Mouse (Mus musculus) brain, embryonic 14.5 days (tissue): ENCODE measurements at regions not wholly inside any gene's neighbourhood (a gene's known extent, or its start where the extent isn't known, plus 50 kb on each side); places are given as distances from the start of the nearest gene placed in this dataset.

ENCODE experiments used
- DNase-seq: peaks from one replicate; pipeline ENCODE4 v3.0.0-alpha.2; 2011; ENCODE audit warnings: low read depth
- CTCF ChIP-seq: fragments of 200-500 bp; IDR thresholded peaks from 2 replicates; pipeline ENCODE4 v1.5.1; 2012; ENCODE audit warnings: inconsistent platforms, mild to moderate bottlenecking, moderate library complexity, borderline replicate concordance; ENCODE audit not compliant: insufficient read depth, insufficient read length; ENCODE audit errors: extremely low read depth
- POLR2A ChIP-seq: fragments of 200-500 bp; IDR thresholded peaks from 2 replicates; pipeline ENCODE4 v1.6.1; 2012; ENCODE audit warnings: mild to moderate bottlenecking, inconsistent platforms, borderline replicate concordance; ENCODE audit not compliant: poor library complexity, insufficient read depth, insufficient read length, severe bottlenecking; ENCODE audit errors: extremely low read depth

DNA sequence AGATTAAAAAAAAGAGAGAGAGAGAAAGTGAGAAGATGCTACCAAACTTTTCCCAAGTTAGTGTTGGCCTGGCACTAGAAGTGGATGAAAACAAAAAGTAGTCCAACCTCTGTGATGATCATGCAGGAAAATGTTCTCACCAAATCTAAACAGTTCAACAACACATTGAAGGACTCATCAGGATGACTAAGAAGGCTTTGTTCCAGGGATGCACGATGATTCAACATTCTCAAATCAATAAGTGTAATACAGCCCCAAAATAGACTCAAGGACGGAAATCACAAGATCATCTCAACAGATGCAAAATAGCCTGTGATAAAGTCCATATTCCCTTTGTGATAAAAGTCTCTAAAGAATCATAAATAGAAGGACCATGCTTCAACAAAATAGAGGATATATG is 106.3 kb downstream of the Cysltr2 start:
- TF ChIP-seq POLR2A (no peak), CTCF (no peak)
- no peak for DNase-seq

DNA sequence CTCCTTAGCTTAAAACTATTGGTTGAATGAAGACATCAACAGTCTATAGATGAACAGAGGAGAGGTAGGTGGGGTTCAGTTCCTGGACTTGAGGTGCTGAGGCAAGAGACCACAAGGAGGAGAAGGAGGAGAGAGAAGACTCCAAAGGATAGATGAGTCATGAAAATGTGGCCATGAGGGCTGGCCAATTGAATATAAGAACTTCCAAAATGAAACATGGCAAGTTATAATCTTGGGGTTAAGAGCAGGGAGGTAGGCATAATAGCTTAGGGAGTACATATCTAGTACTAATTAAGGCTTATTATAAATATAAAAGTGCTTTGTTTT is 109.9 kb downstream of the Cysltr2 start:
- TF ChIP-seq CTCF (no peak), POLR2A (no peak)
- no peak for DNase-seq

DNA sequence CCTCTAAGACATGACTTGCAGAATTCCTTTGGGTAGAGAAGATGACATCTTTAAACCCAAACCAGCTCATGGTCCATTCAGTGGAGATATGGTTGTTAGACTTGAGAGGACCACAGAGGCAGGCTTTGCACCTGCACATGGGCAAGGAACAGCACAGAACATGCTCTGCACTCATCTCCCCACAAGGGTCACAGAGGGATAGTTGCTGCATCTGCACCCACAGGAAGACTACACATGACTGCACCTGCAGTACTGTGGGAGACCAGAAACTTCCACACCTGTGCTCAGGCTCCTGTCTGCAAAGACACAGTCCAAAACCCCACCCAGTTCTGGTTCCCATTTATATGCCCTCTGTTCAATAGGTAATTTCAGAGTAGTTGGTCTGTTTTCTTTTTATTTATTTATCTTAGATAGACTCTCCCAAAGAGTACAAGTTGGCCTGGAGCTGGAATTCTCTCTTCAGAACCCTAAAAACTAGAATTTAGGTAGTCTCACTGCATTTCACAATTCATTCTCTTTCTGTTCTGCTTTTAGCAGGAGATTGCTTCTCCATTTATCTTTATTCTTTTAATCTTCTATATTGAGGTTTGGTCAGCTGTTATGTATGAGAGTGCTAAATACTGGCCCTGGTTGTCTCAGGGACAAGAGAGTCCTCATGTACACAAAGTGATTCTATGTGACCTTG is 110.4 kb downstream of the Cysltr2 start:
- no peak for TF ChIP-seq CTCF
- no peak for TF ChIP-seq POLR2A
- no peak for DNase-seq

DNA sequence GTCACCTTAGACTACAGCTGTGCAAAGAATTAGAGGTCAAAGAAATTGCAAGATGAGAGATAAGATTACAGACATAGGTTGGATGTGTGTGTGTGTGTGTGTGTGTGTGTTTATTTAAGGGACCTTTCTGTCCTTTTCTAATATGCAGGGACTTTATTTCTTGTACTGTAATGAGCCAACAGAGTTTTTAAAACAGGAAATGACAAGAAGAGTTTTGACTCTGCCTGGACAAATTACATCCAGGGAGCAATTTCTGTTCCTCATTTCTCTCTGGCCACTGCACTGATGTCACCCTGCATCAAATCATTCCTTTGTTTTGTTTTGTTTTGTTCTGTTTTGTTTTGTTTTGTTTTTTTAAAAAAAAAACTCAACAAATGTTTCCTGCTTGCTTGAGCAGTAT is 115.3 kb downstream of the Cysltr2 start:
- DNase-seq: no peak
- TF ChIP-seq POLR2A: no peak
- no peak for TF ChIP-seq CTCF

DNA sequence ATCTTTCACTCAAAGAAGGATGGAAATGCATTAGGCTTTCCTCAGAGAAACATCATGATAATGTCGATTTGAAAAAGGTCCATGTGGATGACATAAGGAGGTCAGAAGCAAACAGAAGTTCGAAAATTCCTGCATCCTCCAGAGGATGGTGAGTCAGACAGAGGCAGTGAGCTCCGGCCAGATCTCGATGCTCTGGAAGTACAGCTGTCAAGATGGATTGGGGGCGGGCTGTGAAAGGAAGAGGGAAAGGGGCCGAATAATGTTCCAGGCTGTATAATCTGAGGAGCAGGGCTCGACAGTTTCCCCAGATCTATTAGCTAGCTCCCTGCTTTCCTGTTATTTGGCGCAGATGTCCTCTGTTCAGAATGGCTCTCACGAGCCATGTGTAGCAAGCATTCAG is 116.6 kb downstream of the Cysltr2 start:
- DNase-seq: no peak
- TF ChIP-seq POLR2A (no peak), CTCF (no peak)

DNA sequence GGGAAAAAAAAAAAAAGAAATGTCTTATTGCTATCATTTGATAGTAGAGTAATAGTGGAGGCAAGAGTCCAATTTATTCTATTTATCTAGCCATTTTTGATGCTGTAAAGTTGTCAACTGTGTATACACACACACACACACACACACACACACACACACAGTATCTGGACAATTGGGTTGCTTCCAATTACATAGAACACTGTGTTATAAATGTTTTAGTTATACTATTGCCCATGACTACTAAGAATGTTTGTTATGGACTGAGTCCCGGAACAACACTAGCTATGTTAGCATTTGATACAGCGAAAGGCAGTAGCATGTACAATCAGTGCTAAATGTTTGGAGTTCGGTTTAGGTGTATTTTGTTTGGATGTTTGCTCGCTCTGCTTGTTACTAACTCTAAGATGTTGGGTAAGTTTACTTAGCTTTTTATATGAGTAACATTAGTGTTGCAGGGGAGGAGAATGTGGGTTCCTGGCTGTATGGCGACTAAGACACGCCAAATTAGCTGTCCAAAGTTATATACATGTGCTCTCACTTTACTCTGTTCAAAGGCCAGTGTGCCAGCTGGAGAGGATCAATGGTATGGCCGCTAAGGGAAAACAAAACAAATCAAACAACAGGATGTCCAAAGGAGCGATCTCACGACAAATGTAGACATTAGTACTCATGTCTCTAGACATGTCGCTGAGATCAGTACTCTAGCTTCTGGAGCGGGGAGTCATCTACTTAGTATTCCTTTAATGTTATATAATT is 147.6 kb downstream of the Cysltr2 start:
- TF ChIP-seq POLR2A (no peak), CTCF (no peak)
- DNase-seq: no peak

DNA sequence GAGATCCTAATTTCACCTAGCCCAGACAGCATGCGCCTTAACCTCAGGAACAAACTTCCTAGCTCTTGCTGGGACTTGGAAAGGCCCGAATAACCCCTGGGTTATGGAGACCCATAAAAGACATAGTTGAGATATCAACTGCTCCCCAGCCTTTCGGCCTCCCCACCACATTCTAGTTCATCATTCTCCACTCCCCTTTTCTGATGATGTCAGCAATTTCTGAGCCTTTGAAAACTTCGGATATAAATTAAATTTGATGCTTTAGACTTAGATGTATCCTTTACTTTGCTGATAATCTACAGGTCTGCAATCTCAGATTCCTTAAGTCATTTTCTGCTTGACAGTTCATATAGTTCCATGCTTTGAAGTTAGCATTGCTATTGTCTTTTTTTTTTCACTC is 149.3 kb downstream of the Cysltr2 start:
- DNase-seq: no peak
- no peak for TF ChIP-seq POLR2A
- TF ChIP-seq CTCF: no peak

DNA sequence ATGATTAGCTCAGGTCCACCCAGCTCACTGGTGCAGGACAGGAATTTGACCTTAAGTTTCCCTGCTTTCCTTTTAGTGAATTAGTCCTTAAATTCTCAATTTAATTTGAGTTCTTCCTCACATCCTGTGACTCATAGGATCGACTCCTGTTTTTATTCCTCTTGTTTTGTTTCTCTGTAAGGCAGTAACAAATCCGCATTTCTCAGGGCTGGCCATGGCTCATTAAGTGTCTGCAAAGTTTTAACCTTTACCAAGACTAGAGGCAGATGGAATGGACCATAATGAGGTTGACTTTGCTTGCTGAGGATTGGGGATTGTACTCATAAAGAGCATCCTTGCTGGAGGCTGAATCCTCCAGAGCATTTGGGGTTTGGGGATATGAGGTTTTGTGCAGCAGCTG is 156.6 kb downstream of the Cysltr2 start:
- no peak for DNase-seq
- no peak for TF ChIP-seq CTCF

DNA sequence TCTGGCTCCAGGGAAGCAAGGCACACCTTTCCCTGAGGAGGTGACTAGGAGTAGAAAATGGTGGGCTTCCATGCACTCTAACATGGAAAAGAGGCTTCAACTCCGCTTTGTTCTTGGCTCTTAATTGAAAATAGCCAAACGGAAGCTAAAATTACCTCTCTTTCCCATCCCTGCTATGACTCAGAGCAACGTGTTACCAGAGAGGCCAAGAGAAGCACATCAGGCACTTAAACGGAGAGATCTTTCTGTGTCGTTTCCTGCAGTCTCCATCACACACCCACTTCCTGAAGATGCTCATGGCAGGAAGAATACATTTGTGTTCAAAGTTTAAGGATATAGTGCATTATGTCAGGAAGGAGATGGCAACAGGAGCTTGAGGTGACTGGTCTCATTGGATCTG is 159.3 kb downstream of the Cysltr2 start:
- no peak for DNase-seq
- no peak for TF ChIP-seq CTCF
- TF ChIP-seq POLR2A: no peak

DNA sequence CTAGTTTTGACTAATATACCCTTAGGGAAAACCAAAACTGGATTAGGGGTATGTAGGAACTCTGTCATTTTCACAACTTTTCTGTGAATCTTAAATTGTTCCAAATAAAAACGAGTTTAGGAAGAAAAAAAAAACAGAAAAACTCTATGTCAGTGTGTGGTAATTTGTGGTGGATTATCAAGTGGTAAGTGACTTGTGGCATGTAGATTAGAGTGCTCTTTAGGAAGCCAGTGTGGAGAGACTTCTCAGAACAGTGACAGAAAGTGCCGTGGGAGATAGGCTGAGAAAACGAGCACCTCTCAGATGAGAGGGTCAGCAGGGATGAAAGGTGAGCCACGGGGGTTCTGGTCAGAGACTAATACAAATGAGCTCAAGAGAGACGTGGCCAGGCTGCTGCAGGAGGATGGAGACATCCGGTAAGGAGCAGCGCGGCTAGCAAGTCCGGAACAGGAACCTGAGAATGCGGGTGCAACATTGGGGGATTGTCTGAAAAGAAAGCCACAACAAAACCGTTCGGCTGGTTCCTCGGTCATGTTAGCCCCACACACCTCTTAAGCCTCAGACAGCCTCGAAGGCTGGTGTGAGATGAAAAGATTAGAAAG is 161.3 kb downstream of the Cysltr2 start:
- TF ChIP-seq CTCF: no peak
- DNase-seq: no peak

DNA sequence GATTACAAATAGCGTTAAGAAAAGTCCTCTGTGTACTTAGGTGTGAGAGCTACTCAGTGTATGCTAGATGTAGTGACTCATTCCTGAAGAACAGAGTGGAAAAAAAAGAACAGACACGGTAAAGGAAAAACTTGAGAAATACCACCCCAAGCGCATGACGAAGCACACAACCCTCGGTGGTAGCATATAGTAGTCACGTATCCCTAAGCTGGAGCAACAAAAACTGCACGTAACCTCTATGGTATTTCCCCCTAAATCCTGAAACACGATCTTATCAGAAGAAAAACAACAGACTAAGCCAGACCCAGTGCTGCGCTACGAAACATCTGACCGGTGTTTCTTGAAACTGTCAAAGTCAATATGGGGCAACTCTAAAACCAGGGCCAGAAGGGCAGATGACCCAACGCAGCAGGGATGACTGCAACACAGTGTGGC is 162.0 kb downstream of the Cysltr2 start:
- no peak for DNase-seq
- TF ChIP-seq POLR2A: no peak
- TF ChIP-seq CTCF: no peak

DNA sequence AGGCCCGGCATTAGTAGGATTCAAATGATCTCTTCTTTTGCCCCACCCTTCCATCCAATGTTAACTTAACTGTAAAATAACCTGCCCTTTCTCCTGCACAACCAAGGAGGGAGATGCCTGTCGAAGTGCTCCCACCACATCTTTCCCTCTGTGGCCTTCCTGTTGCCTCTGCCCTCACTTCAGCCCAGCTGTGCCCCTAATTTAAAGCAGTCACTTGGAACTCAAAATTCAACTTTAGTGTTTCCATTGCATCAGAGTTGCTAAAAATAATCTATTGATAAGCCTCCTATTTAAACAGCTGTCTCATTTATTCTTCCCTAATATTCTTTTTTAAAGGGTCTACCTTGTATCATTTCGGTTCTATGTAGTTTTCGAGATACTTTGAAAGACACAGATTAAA is 163.1 kb downstream of the Cysltr2 start:
- TF ChIP-seq CTCF (no peak), POLR2A (no peak)
- DNase-seq: no peak
